Mouse (Mus musculus): ENCODE measurements around the gene Rpl36a-ps1. TPM values are rescaled to one million over a fixed set of nuclear protein-coding genes. Genes with fewer than 3 reads are reported as not detected.

The Rpl36a-ps1 gene
- polyA plus RNA-seq, 1 experiment from 2014 or later = 3.6 TPM

DNA sequence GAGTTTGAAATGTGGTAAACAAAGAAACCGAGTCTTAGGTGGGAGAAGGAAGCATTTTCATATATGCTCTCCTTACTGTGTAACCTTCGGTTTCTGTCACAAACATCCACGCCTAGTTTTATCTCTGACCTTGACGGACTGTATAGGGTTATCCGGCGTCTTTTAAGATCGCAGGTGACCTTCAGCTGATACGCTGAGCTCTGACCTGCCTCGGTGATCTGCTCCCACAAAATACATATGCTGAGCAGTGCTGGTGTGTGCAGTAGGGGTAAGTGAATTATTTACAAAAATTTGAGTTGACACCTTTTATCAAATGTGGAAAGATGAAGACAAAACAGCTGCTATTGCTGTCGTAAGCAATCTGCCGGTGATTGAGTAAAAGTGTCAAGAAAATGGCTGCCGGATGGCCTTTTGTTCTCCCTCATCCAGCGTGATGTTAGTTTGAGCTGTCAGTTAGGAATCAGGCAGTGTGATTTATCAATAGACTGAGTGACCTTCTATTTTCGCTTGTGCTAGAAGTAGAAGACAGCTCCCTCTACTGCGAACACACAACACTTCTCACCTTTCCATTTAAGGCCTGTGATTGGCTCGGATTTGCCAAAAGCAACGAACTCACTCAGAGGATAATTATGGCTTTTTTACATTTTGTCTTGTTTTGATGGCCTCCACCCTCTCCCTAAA, 35.0 kb downstream of the Rpl36a-ps1 start:
- H3K9ac ChIP-seq (ENCODE audit: low read length) = no peak overlapping the region
- 0 out of 2 replicates have a peak overlapping the region, but pooled peaks have one; percentile 3 for H3K4me3 ChIP-seq (ENCODE audit: low read depth, low read length)
- H3K4me1 ChIP-seq (replicated peaks; ENCODE audit: control insufficient read depth, insufficient read depth) = no peaks in the 10 kb centered on the region
- H3K27me3 ChIP-seq (ENCODE audit: control insufficient read depth, insufficient read depth, low read length) = no peaks in the 10 kb centered on the region
- peak overlapping the region; percentile 31 for H3K4me2 ChIP-seq (replicated peaks; ENCODE audit: low read depth)
- peak; percentile 54 for TF ChIP-seq CTCF (IDR thresholded peaks at IDR 0.05; ENCODE audit: low read depth)
- no peak for TF ChIP-seq EP300 (optimal IDR thresholded peaks at IDR 0.05)
- WGBS = 19% methylated on average over 17 of the region's 17 CpGs
- ATAC-seq (ENCODE audit: low FRiP score, low TSS enrichment) (no peak; the same call in 1 of the 2 replicates), DNase-seq (ENCODE audit: low spot score) (no peak)
- no peak overlapping the region for H3K27ac ChIP-seq (replicated peaks)
- no peaks in the 10 kb centered on the region for H3K36me3 ChIP-seq (ENCODE audit: control insufficient read depth, insufficient read depth, low read length)
- no peaks in the 10 kb centered on the region for H3K9me3 ChIP-seq (ENCODE audit: control insufficient read depth, low read length)

DNA sequence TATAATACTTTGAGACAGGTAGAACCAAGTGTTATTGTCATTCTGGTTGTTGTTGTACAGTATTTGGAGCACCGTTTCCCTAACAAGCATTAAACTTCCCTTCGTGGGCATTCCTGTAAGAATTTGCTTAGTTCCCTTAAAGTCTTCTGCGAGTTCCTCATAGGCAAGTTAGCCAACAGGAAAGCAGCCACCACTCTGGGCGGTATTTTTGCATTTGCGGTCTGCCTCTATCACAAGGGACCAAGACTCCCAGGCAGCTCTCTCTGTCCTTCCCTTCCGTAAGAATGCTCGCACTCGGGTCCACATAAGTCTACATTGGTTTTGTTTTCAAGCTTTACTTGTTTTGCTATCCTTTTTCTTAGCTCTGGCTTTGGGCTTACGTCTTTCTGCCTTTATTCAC, 37.3 kb downstream of the Rpl36a-ps1 start:
- WGBS = 92% methylated on average over 9 of the region's 9 CpGs
- no peaks in the 10 kb centered on the region for H3K27me3 ChIP-seq (ENCODE audit: control insufficient read depth, insufficient read depth, low read length)
- no peaks in the 10 kb centered on the region for H3K4me1 ChIP-seq (replicated peaks; ENCODE audit: control insufficient read depth, insufficient read depth)
- H3K9ac ChIP-seq (ENCODE audit: low read length) = no peak overlapping the region
- ATAC-seq (ENCODE audit: low FRiP score, low TSS enrichment) = no peak
- H3K36me3 ChIP-seq (ENCODE audit: control insufficient read depth, insufficient read depth, low read length) = no peaks in the 10 kb centered on the region
- H3K27ac ChIP-seq (replicated peaks) = no peak overlapping the region
- H3K4me2 ChIP-seq (replicated peaks; ENCODE audit: low read depth) = no peak overlapping the region
- H3K4me3 ChIP-seq (ENCODE audit: low read depth, low read length) = no peak overlapping the region
- no peaks in the 10 kb centered on the region for H3K9me3 ChIP-seq (ENCODE audit: control insufficient read depth, low read length)
- DNase-seq (ENCODE audit: low spot score) = no peak
- no peak for TF ChIP-seq CTCF (IDR thresholded peaks at IDR 0.05; ENCODE audit: low read depth)
- TF ChIP-seq EP300 (optimal IDR thresholded peaks at IDR 0.05) = no peak

DNA sequence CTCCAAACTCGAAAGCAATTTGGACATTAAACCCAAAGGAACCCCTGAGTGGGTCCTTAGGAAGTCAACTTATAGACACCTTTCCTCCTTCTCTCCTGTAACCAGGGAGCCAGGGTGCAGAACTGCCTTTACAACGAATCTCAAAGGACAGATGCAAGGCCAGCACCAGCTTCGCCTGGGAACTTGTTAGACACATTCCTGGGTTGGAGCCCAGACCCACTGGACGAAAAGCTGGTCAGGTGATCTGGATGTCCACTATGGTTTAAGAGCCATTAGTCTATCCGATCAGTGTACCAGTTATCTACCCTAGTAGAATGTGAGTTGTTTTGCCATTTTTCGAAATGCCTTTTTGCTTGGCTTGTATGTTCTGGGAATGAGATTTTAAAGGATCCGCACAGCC, 41.7 kb downstream of the Rpl36a-ps1 start:
- WGBS = 87% methylated on average over 7 of the region's 7 CpGs
- no peak for ATAC-seq (ENCODE audit: low FRiP score, low TSS enrichment)
- Histone ChIP-seq H3K4me3 (ENCODE audit: low read depth, low read length) (no peak overlapping the region), H3K9ac (ENCODE audit: low read length) (no peak overlapping the region), H3K36me3 (ENCODE audit: control insufficient read depth, insufficient read depth, low read length) (no peaks in the 10 kb centered on the region), H3K27me3 (ENCODE audit: control insufficient read depth, insufficient read depth, low read length) (no peaks in the 10 kb centered on the region), H3K27ac (replicated peaks) (no peak overlapping the region), H3K4me2 (replicated peaks; ENCODE audit: low read depth) (no peak overlapping the region), H3K4me1 (replicated peaks; ENCODE audit: control insufficient read depth, insufficient read depth) (no peaks in the 10 kb centered on the region), H3K9me3 (ENCODE audit: control insufficient read depth, low read length) (no peaks in the 10 kb centered on the region)
- TF ChIP-seq CTCF (IDR thresholded peaks at IDR 0.05; ENCODE audit: low read depth) = no peak
- no peak for TF ChIP-seq EP300 (optimal IDR thresholded peaks at IDR 0.05)
- no peak for DNase-seq (ENCODE audit: low spot score)

DNA sequence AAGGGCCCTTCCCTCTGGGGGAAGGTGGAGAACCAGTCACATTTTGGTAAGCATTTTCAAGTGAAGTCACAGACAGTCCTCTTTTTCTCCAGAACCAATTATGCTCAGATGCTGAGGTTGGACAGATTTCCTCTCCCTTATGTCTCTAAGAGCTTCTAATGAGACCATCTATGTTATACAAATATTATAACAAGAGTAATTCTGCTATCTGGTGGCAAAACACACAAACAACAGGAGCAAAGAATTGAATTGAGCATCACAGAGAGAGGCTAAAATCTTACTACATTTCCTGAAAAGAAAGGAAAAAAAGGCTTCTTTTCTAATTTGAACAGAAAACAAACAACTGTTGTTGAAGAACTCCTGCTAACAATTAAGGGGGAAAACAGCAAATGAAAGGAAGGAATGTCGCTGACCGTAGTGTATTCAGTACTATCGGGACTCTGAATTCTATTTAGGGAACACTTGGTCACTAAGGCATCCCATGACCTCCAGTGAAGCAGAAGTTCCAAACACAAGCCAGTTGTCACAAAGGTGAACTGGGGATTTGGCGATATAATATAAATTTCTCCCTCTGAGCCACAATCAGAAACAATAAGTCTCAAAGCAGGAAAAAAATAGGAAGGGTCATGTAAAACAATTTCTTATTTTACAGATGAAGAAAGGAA, 42.4 kb downstream of the Rpl36a-ps1 start:
- DNase-seq (ENCODE audit: low spot score) (no peak), ATAC-seq (ENCODE audit: low FRiP score, low TSS enrichment) (no peak)
- Histone ChIP-seq H3K27me3 (ENCODE audit: control insufficient read depth, insufficient read depth, low read length) (no peaks in the 10 kb centered on the region), H3K36me3 (ENCODE audit: control insufficient read depth, insufficient read depth, low read length) (no peaks in the 10 kb centered on the region), H3K27ac (replicated peaks) (no peak overlapping the region), H3K4me2 (replicated peaks; ENCODE audit: low read depth) (no peak overlapping the region), H3K4me1 (replicated peaks; ENCODE audit: control insufficient read depth, insufficient read depth) (no peaks in the 10 kb centered on the region), H3K9me3 (ENCODE audit: control insufficient read depth, low read length) (no peaks in the 10 kb centered on the region), H3K4me3 (ENCODE audit: low read depth, low read length) (no peak overlapping the region), H3K9ac (ENCODE audit: low read length) (no peak overlapping the region)
- peak; percentile 43 for TF ChIP-seq CTCF (IDR thresholded peaks at IDR 0.05; ENCODE audit: low read depth)
- no peak for TF ChIP-seq EP300 (optimal IDR thresholded peaks at IDR 0.05)
- WGBS = 78% methylated on average over 4 of the region's 4 CpGs

Other genes starting within 250 kb of the Rpl36a-ps1 start
- 52.8 and 55.8 TPM in 2 replicates for gene Mzt1, start 51.8 kb upstream of the Rpl36a-ps1 start, polyA plus RNA-seq (2015; fragmentation: Nextera tagmentation; extraction: Ambion mirVana)
- gene Bora, start 51.9 kb upstream of the Rpl36a-ps1 start, polyA plus RNA-seq (2015; fragmentation: Nextera tagmentation; extraction: Ambion mirVana) = 12.4 and 13.8 TPM in 2 replicates
- 6.1 and 7.6 TPM in 2 replicates for gene Pibf1, start 105.1 kb upstream of the Rpl36a-ps1 start, polyA plus RNA-seq (2015; fragmentation: Nextera tagmentation; extraction: Ambion mirVana)
- 11.1 and 12.0 TPM in 2 replicates for gene Dis3, start 105.5 kb upstream of the Rpl36a-ps1 start, polyA plus RNA-seq (2015; fragmentation: Nextera tagmentation; extraction: Ambion mirVana)